In the genomic region with DNA sequence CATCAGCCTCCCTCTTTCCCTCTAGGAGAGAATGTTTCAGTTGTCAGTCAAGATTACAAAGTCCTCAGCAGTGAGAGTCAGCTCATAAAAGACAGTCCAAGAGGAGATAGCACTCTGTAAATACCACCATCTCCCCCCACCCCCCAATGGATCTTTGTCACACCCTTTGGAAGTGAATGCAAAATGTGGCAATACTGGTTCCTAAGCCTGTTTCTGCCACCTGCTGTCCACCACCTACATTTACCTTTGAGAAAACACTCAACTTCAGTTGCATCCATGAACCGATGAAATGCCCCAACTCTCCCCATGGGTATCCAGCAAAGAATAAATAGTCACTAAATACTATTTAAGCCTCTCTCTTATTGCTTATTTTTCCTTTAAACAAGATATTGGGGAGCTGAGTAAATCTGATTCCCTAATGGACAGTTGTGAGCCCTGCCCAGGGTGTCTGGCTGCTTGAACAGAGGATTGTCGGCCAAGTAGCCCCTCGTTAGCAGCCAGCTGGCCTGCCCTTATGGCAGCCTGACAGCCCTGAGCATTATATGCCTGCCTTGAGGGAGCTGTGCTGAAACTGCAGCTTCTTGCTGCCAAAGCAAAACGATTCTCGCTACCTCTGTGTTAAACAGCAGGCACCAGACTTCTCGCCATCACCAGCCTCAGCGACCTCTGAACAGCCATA, we compare ENCODE assay signal across 10 mouse cellular contexts.
A peak's percentile ranks its signal among the peaks of the same experiment; 100 is the strongest.
DNase-seq lines count a peak whose midpoint lies in the region; ATAC-seq and TF ChIP-seq lines count a peak whose summit lies in the region.
"Had no signal": no experiment of that assay in that cellular context is flagged by ENCODE, and none has a peak within 500 bp of the region (broad histone marks: within the 10 kb centered on the region; RNA-seq: fewer than 3 reads in every experiment).

No protein-coding gene starts in this region.

- TF ChIP-seq CTCF in olfactory bulb, adult 2 months (IDR thresholded peaks at IDR 0.05; ENCODE audit: insufficient read depth, low read depth, low read length) = no peak

- H3K4me1 ChIP-seq in embryonic facial prominence, embryonic 11.5 days (ENCODE audit: control insufficient read depth, insufficient read depth, low read length) = no peaks in the 10 kb centered on the region
- peaks cover 4% of the 10 kb centered on the region for H3K4me1 ChIP-seq in embryonic facial prominence, embryonic 10.5 days
- H3K4me1 ChIP-seq in lung, embryonic 15.5 days = no peaks in the 10 kb centered on the region
- H3K4me1 ChIP-seq in hindbrain, embryonic 16.5 days (ENCODE audit: control insufficient read depth, insufficient read depth, low read depth, low read length) = peaks cover 3% of the 10 kb centered on the region; the same call in 1 of the 2 replicates
- H3K4me1 ChIP-seq in olfactory bulb, adult 2 months (ENCODE audit: control insufficient read depth, insufficient read depth, low read length) = peaks cover 4% of the 10 kb centered on the region; the same call in 1 of the 2 replicates

- H3K36me3 ChIP-seq in embryonic facial prominence, embryonic 11.5 days (replicated peaks; ENCODE audit: control insufficient read depth, insufficient read depth, low read depth, low read length) = no peaks in the 10 kb centered on the region
- no peaks in the 10 kb centered on the region for H3K36me3 ChIP-seq in embryonic facial prominence, embryonic 10.5 days (replicated peaks)
- H3K36me3 ChIP-seq in lung, embryonic 15.5 days = no peaks in the 10 kb centered on the region
- H3K36me3 ChIP-seq in hindbrain, embryonic 16.5 days (ENCODE audit: control insufficient read depth, insufficient read depth, low read length) = no peaks in the 10 kb centered on the region; the same call in 1 of the 2 replicates

- no peak overlapping the region for H3K4me3 ChIP-seq in embryonic facial prominence, embryonic 11.5 days (ENCODE audit: low read depth, low read length)
- no peak overlapping the region for H3K4me3 ChIP-seq in embryonic facial prominence, embryonic 10.5 days
- H3K4me3 ChIP-seq in lung, embryonic 15.5 days = no peak overlapping the region
- peak overlapping the region; percentile 34 for H3K4me3 ChIP-seq in hindbrain, embryonic 16.5 days (ENCODE audit: low read length)
- peak overlapping the region; percentile 9; the same call in 1 of the 2 replicates for H3K4me3 ChIP-seq in olfactory bulb, adult 2 months (ENCODE audit: insufficient read depth, low read depth, low read length)

- H3K9me3 ChIP-seq in embryonic facial prominence, embryonic 11.5 days (replicated peaks; ENCODE audit: control insufficient read depth, low read length) = no peaks in the 10 kb centered on the region
- no peaks in the 10 kb centered on the region for H3K9me3 ChIP-seq in embryonic facial prominence, embryonic 10.5 days
- no peaks in the 10 kb centered on the region for H3K9me3 ChIP-seq in lung, embryonic 15.5 days
- no peaks in the 10 kb centered on the region for H3K9me3 ChIP-seq in hindbrain, embryonic 16.5 days (ENCODE audit: control insufficient read depth, low read length)

- no peak for TF ChIP-seq POLR2A in olfactory bulb, adult 2 months (IDR thresholded peaks at IDR 0.05; ENCODE audit: insufficient read depth, low read depth, low read length)

- no peak overlapping the region for H3K27ac ChIP-seq in embryonic facial prominence, embryonic 11.5 days (replicated peaks; ENCODE audit: low read depth, low read length)
- no peak overlapping the region for H3K27ac ChIP-seq in embryonic facial prominence, embryonic 10.5 days (replicated peaks)
- H3K27ac ChIP-seq in lung, embryonic 15.5 days = no peak overlapping the region
- H3K27ac ChIP-seq in hindbrain, embryonic 16.5 days (ENCODE audit: low read depth, low read length) = peak overlapping the region; percentile 54; the same call in 1 of the 2 replicates
- no peak overlapping the region for H3K27ac ChIP-seq in olfactory bulb, adult 2 months (ENCODE audit: insufficient read depth, low read depth, low read length)

- no peak for DNase-seq in embryonic facial prominence, embryonic 11.5 days (ENCODE audit: low spot score)
- no peak for DNase-seq in embryonic facial prominence, embryonic 10.5 days (ENCODE audit: low spot score)
- no peak for DNase-seq in lung, adult 18-20 months
- DNase-seq in thymus, postnatal 0 days (ENCODE audit: low spot score) = no peak
- no peak for DNase-seq in embryo, embryonic 11 days

- no peak overlapping the region for H3K9ac ChIP-seq in embryonic facial prominence, embryonic 11.5 days (replicated peaks; ENCODE audit: low read length)
- no peak overlapping the region for H3K9ac ChIP-seq in lung, embryonic 15.5 days
- peak overlapping the region; percentile 19; the same call in 1 of the 2 replicates for H3K9ac ChIP-seq in hindbrain, embryonic 16.5 days (ENCODE audit: low read depth, low read length)

- no peaks in the 10 kb centered on the region for H3K27me3 ChIP-seq in embryonic facial prominence, embryonic 11.5 days (ENCODE audit: control insufficient read depth, insufficient read depth, low read length)
- H3K27me3 ChIP-seq in embryonic facial prominence, embryonic 10.5 days (replicated peaks; ENCODE audit: low read depth, poor library complexity, severe bottlenecking) = no peaks in the 10 kb centered on the region
- no peaks in the 10 kb centered on the region for H3K27me3 ChIP-seq in lung, embryonic 15.5 days
- no peaks in the 10 kb centered on the region for H3K27me3 ChIP-seq in hindbrain, embryonic 16.5 days (replicated peaks; ENCODE audit: control insufficient read depth, insufficient read depth, low read length)
- H3K27me3 ChIP-seq: CH12.LX had no signal

- 74% methylated on average over 7 of the region's 7 CpGs for WGBS in embryonic facial prominence, embryonic 11.5 days
- WGBS in embryonic facial prominence, embryonic 10.5 days = 80% methylated on average over 7 of the region's 7 CpGs
- 78% methylated on average over 7 of the region's 7 CpGs for WGBS in lung, embryonic 15.5 days
- WGBS in hindbrain, embryonic 16.5 days = 48% methylated on average over 7 of the region's 7 CpGs
- WGBS in olfactory bulb, adult 2 months = 43% methylated on average over 7 of the region's 7 CpGs

- H3K4me2 ChIP-seq in embryonic facial prominence, embryonic 11.5 days (ENCODE audit: low read depth, low read length) = no peak overlapping the region
- peak overlapping the region; percentile 26; the same call in 1 of the 2 replicates for H3K4me2 ChIP-seq in lung, embryonic 15.5 days
- H3K4me2 ChIP-seq in hindbrain, embryonic 16.5 days (ENCODE audit: low read length) = peak overlapping the region; percentile 45
- H3K4me2 ChIP-seq: heart, embryonic 11.5 days had no signal

- ATAC-seq in embryonic facial prominence, embryonic 11.5 days (replicated peaks; ENCODE audit: insufficient number of reproducible peaks, low FRiP score, low TSS enrichment, low read depth) = peak; percentile 47; the same call in 1 of the 2 replicates
- no peak for ATAC-seq in lung, embryonic 15.5 days (ENCODE audit: borderline replicate concordance, extremely low read depth, low FRiP score, low TSS enrichment)
- peak; percentile 90 for ATAC-seq in hindbrain, embryonic 16.5 days

Comparison
In these comparisons a context has a peak if more than half of its experiments do, and no peak if none do; other contexts are left out.
1. H3K4me3 ChIP-seq: peak in hindbrain, embryonic 16.5 days (single experiment) and olfactory bulb, adult 2 months (single experiment); none in embryonic facial prominence, embryonic 11.5 days (single experiment), embryonic facial prominence, embryonic 10.5 days (single experiment) and lung, embryonic 15.5 days (single experiment).